Mouse (Mus musculus) hindbrain, embryonic 11.5 days (tissue): ENCODE data around the gene Phldb3. TPM values are rescaled to one million over a fixed set of nuclear protein-coding genes. Genes with fewer than 3 reads are reported as not detected.
A peak's percentile ranks its signal among the peaks of the same experiment; 100 is the strongest.

Experiments used
- ATAC-seq: fragments of 200-750 bp; cut with Nextera tagmentation; 2 replicates; pipeline ENCODE4 v1.8.0; 2017; ENCODE audit warnings: mild to moderate bottlenecking, moderate TSS enrichment, moderate library complexity; ENCODE audit not compliant: low FRiP score
- DNase-seq: peaks from one replicate; pipeline ENCODE4 v3.0.0-alpha.2; 2015; ENCODE audit warnings: low spot score
- H3K27ac ChIP-seq: fragments of 300-500 bp; sonication (generic); 2 replicates; pipeline ENCODE4 v1.5.1; 2014; ENCODE audit warnings: mild to moderate bottlenecking, low read depth, low read length
- H3K27me3 ChIP-seq: fragments of 300-500 bp; sonication (generic); 2 replicates; pipeline ENCODE4 v1.6.1; 2014; ENCODE audit warnings: mild to moderate bottlenecking, low read length, moderate library complexity, mixed read lengths; ENCODE audit not compliant: control insufficient read depth, insufficient read depth
- H3K36me3 ChIP-seq: fragments of 300-500 bp; sonication (generic); 2 replicates; pipeline ENCODE4 v1.6.1; 2014; ENCODE audit warnings: mild to moderate bottlenecking, low read length, moderate library complexity, mixed read lengths; ENCODE audit not compliant: control insufficient read depth, insufficient read depth
- H3K4me1 ChIP-seq: fragments of 300-500 bp; sonication (generic); replicated peaks from 2 replicates; pipeline ENCODE4 v1.6.1; 2014; ENCODE audit warnings: low read length, mixed read lengths; ENCODE audit not compliant: control insufficient read depth, insufficient read depth
- H3K4me2 ChIP-seq: fragments of 300-500 bp; sonication (generic); replicated peaks from 2 replicates; pipeline ENCODE4 v1.6.1; 2014; ENCODE audit warnings: mild to moderate bottlenecking, low read depth, low read length
- H3K4me3 ChIP-seq: fragments of 300-500 bp; sonication (generic); 2 replicates; pipeline ENCODE4 v1.5.1; 2014; ENCODE audit warnings: low read depth, low read length
- H3K9ac ChIP-seq: fragments of 300-500 bp; sonication (generic); 2 replicates; pipeline ENCODE4 v1.6.1; 2014; ENCODE audit warnings: low read depth, low read length
- H3K9me3 ChIP-seq: fragments of 300-500 bp; sonication (generic); 2 replicates; pipeline ENCODE4 v1.6.1; 2016; ENCODE audit warnings: low read length; ENCODE audit not compliant: control insufficient read depth
- WGBS: fragments of 180-500 bp; shearing (Covaris S2); extraction: QIAGEN DNeasy Blood & Tissue Kit; methylation state at CpG from one replicate; pipeline ENCODE4 v1.1.7; 2014; 5-methylcytosine and 5-hydroxymethylcytosine counted together
- polyA plus RNA-seq: library from polyadenylated mRNA; unstranded; fragments of >200 nt; fragmentation: Nextera tagmentation; extraction: Ambion mirVana; gene quantifications from 2 replicates; pipeline ENCODE4 v1.2.1, GENCODE M21; 2014

The Phldb3 gene
- polyA plus RNA-seq: 0.09 TPM in 1 of 2 replicates, not detected in the other

DNA sequence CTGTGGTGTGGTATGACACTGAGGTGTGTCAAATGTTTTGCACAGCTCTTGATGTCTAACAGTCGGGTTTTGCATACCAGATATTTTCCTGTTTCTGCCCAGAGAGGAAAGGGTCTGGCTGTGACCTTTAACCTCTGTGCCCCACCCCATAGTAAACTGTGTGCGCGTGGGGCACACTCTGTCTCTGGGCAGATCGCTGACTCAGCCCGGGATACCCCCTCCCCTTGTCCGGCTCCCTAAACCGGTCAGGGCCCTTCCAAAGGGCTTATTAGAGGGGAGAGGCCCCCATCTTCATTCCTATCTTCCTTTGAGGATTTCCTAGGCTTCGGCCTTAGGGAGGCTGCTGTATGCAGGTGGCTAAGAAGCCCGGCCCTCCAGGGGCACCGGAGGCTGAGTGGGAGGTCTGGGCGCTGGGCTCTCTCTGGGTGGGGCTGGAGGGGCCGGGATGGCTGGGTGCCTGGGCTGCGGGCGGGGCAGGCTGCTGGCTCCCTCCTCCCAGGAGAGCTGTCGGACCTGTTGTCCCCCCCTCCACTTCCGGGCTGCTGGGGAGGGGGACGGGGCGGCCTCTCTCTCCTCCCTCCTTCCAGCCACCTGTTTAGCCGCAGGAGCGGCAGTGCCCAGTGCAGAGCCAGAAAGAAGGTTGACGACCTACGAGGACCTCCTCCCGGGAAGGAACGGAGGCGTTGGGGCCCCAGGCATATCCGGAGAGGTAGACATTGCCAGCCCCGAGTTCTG lies at the start of gene Phldb3:
Gene Phldb3 (plus strand): TSS at position 620 of the 735 bp plus-strand sequence.
- peaks cover 41% of the 10 kb centered on the region for H3K27me3 ChIP-seq
- no peak for DNase-seq
- H3K4me2 ChIP-seq: peak within 1 kb of the TSS; percentile 44
- H3K4me1 ChIP-seq: peaks cover 6% of the 10 kb centered on the region
- no peak within 1 kb of the TSS for H3K27ac ChIP-seq
- peak within 1 kb of the TSS; percentile 30 for H3K4me3 ChIP-seq
- H3K9ac ChIP-seq: no peak within 1 kb of the TSS
- H3K36me3 ChIP-seq: no peaks in the 10 kb centered on the region
- no peaks in the 10 kb centered on the region for H3K9me3 ChIP-seq
- 2% methylated on average over 27 of the region's 27 CpGs for WGBS
- ATAC-seq: no peak

GRCm38 (mm10) chr7:24561450-24561849 lies 49.1 kb upstream of the Phldb3 start:
- no peak for DNase-seq
- Histone ChIP-seq H3K4me1 (no peaks in the 10 kb centered on the region), H3K36me3 (0 out of 2 replicates have a peak, but pooled peaks cover 3% of the 10 kb centered on the region), H3K9ac (no peak overlapping the region), H3K27me3 (no peaks in the 10 kb centered on the region), H3K27ac (no peak overlapping the region), H3K9me3 (no peaks in the 10 kb centered on the region), H3K4me3 (no peak overlapping the region), H3K4me2 (no peak overlapping the region)
- 91% methylated on average over 4 of the region's 4 CpGs for WGBS
- ATAC-seq: no peak

GRCm38 (mm10) chr7:24563191-24563836 lies 47.2 kb upstream of the Phldb3 start:
- no peak for ATAC-seq
- H3K4me2 ChIP-seq: no peak overlapping the region
- H3K9ac ChIP-seq: no peak overlapping the region
- 93% methylated on average over 8 of the region's 8 CpGs for WGBS
- H3K4me3 ChIP-seq: no peak overlapping the region
- H3K27ac ChIP-seq: no peak overlapping the region
- H3K4me1 ChIP-seq: no peaks in the 10 kb centered on the region
- H3K27me3 ChIP-seq: no peaks in the 10 kb centered on the region
- H3K36me3 ChIP-seq: peaks cover 11% of the 10 kb centered on the region
- no peaks in the 10 kb centered on the region for H3K9me3 ChIP-seq
- no peak for DNase-seq

GRCm38 (mm10) chr7:24563837-24564206 lies 46.7 kb upstream of the Phldb3 start:
- 86% methylated on average over 4 of the region's 4 CpGs for WGBS
- no peak overlapping the region for H3K9ac ChIP-seq
- no peak overlapping the region for H3K27ac ChIP-seq
- H3K4me3 ChIP-seq: no peak overlapping the region
- H3K4me2 ChIP-seq: no peak overlapping the region
- DNase-seq (no peak), ATAC-seq (no peak)
- H3K4me1 ChIP-seq: no peaks in the 10 kb centered on the region
- H3K36me3 ChIP-seq: peaks cover 14% of the 10 kb centered on the region
- no peaks in the 10 kb centered on the region for H3K9me3 ChIP-seq
- H3K27me3 ChIP-seq: no peaks in the 10 kb centered on the region

- Histone ChIP-seq H3K4me3 (no peak overlapping the region), H3K27me3 (no peaks in the 10 kb centered on the region), H3K4me2 (no peak overlapping the region), H3K27ac (no peak overlapping the region), H3K9me3 (no peaks in the 10 kb centered on the region), H3K36me3 (peaks cover 14% of the 10 kb centered on the region), H3K9ac (no peak overlapping the region), H3K4me1 (no peaks in the 10 kb centered on the region)
- 58% methylated on average over 6 of the region's 6 CpGs for WGBS
- DNase-seq (peak; percentile 84), ATAC-seq (peak; percentile 61)
These were observed 45.8 kb upstream of the Phldb3 start for GRCm38 (mm10) chr7:24564607-24565265.

GRCm38 (mm10) chr7:24565627-24566026 lies 44.9 kb upstream of the Phldb3 start:
- Histone ChIP-seq H3K4me3 (no peak overlapping the region), H3K27me3 (no peaks in the 10 kb centered on the region), H3K4me2 (no peak overlapping the region), H3K9me3 (no peaks in the 10 kb centered on the region), H3K27ac (no peak overlapping the region), H3K36me3 (peaks cover 13% of the 10 kb centered on the region), H3K4me1 (no peaks in the 10 kb centered on the region), H3K9ac (no peak overlapping the region)
- 96% methylated on average over 11 of the region's 11 CpGs for WGBS
- ATAC-seq (no peak), DNase-seq (no peak)

- Histone ChIP-seq H3K27me3 (no peaks in the 10 kb centered on the region), H3K9ac (no peak overlapping the region), H3K4me1 (no peaks in the 10 kb centered on the region), H3K4me3 (no peak overlapping the region), H3K4me2 (no peak overlapping the region), H3K27ac (no peak overlapping the region), H3K9me3 (no peaks in the 10 kb centered on the region), H3K36me3 (peaks cover 12% of the 10 kb centered on the region)
- DNase-seq (no peak), ATAC-seq (no peak)
- 95% methylated on average over 9 of the region's 9 CpGs for WGBS
These were observed 44.4 kb upstream of the Phldb3 start for GRCm38 (mm10) chr7:24566206-24566605.

GRCm38 (mm10) chr7:24568512-24568911 lies 42.1 kb upstream of the Phldb3 start:
- no peak for DNase-seq
- no peak overlapping the region for H3K9ac ChIP-seq
- H3K27ac ChIP-seq: no peak overlapping the region
- no peak for ATAC-seq
- no peak overlapping the region for H3K4me2 ChIP-seq
- no peaks in the 10 kb centered on the region for H3K9me3 ChIP-seq
- H3K4me3 ChIP-seq: no peak overlapping the region
- H3K36me3 ChIP-seq: peaks cover 12% of the 10 kb centered on the region
- WGBS: 90% methylated on average over 4 of the region's 4 CpGs
- H3K4me1 ChIP-seq: no peaks in the 10 kb centered on the region
- no peaks in the 10 kb centered on the region for H3K27me3 ChIP-seq
